Mouse (Mus musculus) ES-E14 (cell line): ENCODE data around the gene Sh3bp4.

Experiments used
- CHD2 ChIP-seq: IDR thresholded peaks from 2 replicates; pipeline ENCODE4 v1.6.1; 2014; ENCODE audit warnings: mild to moderate bottlenecking, low read depth, low read length, inconsistent platforms
- MAFK ChIP-seq: IDR thresholded peaks from 2 replicates; pipeline ENCODE4 v1.6.1; 2014; ENCODE audit warnings: mild to moderate bottlenecking, low read depth, low read length, inconsistent platforms; ENCODE audit not compliant: insufficient read depth
- ZNF384 ChIP-seq: IDR thresholded peaks from 2 replicates; pipeline ENCODE4 v1.6.1; 2012; ENCODE audit warnings: low read depth, low read length, inconsistent platforms

- TF ChIP-seq MAFK = no peak
- no peak for TF ChIP-seq CHD2
- no peak for TF ChIP-seq ZNF384
Observed at GRCm38 (mm10) chr1:89078240-89078639, 8.0 kb downstream of the Sh3bp4 start.
